Mouse (Mus musculus): ENCODE results near the gene Hbb-bh2. TPM values are rescaled to one million over a fixed set of nuclear protein-coding genes. Genes with fewer than 3 reads are reported as not detected.

Gene Hbb-bh2
- total and polyA plus RNA-seq, 3 experiments: not detected

DNA sequence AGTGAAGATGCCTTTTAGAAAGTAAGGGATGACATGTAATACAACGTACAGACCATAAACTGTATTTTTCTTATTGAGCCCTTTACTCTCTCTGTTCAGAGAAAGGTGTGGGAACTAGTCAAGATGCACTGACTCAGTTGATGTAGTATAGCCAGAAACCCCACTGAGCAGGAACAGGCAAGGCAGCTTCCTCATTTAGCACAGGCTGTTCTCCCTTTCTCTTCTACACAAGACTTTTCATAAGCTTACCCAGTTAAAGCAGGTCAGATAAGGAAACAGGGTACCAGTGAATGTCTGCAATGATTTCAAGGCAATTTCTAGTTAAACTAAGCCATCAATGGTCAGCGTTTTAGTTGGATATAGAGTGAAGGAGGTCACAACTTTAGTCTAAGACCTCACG, 21.2 kb upstream of the Hbb-bh2 start:
- no peaks in the 10 kb centered on the region for H3K79me2 ChIP-seq (ENCODE audit: control insufficient read depth, insufficient read depth, low read length, poor library complexity)
- H3K4me1 ChIP-seq (ENCODE audit: control insufficient read depth in 1 of 2, insufficient read depth in 2 of 2, low read length in 2 of 2): peaks cover 14 to 24% of the 10 kb centered on the region in 2 experiments
- H3K27me3 ChIP-seq (ENCODE audit: control insufficient read depth in 1 of 2, insufficient read depth in 2 of 2, low read length in 2 of 2): no peaks in the 10 kb centered on the region
- peak overlapping the region; percentile 37 for H3K9ac ChIP-seq (ENCODE audit: control insufficient read depth, low read depth, low read length, poor library complexity, severe bottlenecking)
- peak overlapping the region; percentile 84 for H3K27ac ChIP-seq (ENCODE audit: control insufficient read depth, low read depth, low read length)
- TF ChIP-seq ETS1 (IDR thresholded peaks at IDR 0.05; ENCODE audit: low read depth, low read length): peak; percentile 76
- 0 out of 2 replicates have a peak, but pooled peaks have one; percentile 25 for TF ChIP-seq RCOR1 (IDR thresholded peaks at IDR 0.05; ENCODE audit: low read depth, low read length)
- no peak for TF ChIP-seq MYB (IDR thresholded peaks at IDR 0.05; ENCODE audit: low read depth, low read length)
- TF ChIP-seq GATA1 (IDR thresholded peaks at IDR 0.05; ENCODE audit: low read depth, low read length): peak; percentile 75
- no peak for TF ChIP-seq KAT2A (conservative IDR thresholded peaks at IDR 0.05; ENCODE audit: low read depth, low read length)
- no peak for TF ChIP-seq ZC3H11A (IDR thresholded peaks at IDR 0.05; ENCODE audit: low read depth, low read length)
- TF ChIP-seq POLR2A (IDR thresholded peaks at IDR 0.05; ENCODE audit: control insufficient read depth in 1 of 2, insufficient read depth in 1 of 2, low read depth in 1 of 2, low read length in 2 of 2, poor library complexity in 1 of 2): 0 out of 4 replicates have a peak, but pooled peaks of 1 of the 2 experiments have one; percentile 10
- 0 out of 2 replicates have a peak, but pooled peaks have one; percentile 17 for TF ChIP-seq ELF1 (IDR thresholded peaks at IDR 0.05; ENCODE audit: low read depth, low read length)
- peak; percentile 30; the same call in 1 of the 2 replicates for TF ChIP-seq TCF12 (IDR thresholded peaks at IDR 0.05; ENCODE audit: low read depth, low read length)
- peak; percentile 40 to 44; a peak in 2 of 4 replicates for TF ChIP-seq EP300 (IDR thresholded peaks at IDR 0.05; ENCODE audit: low read depth in 1 of 2, low read length in 2 of 2)
- 0 out of 2 replicates have a peak, but pooled peaks have one; percentile 29 for TF ChIP-seq TBP (IDR thresholded peaks at IDR 0.05; ENCODE audit: low read depth, low read length)
- H3K36me3 ChIP-seq (ENCODE audit: control insufficient read depth in 1 of 2, insufficient read depth in 2 of 2, low read length in 2 of 2): peaks cover 0 to 43% of the 10 kb centered on the region in 2 experiments; a peak in 2 of 4 replicates
- no peaks in the 10 kb centered on the region for H3K9me3 ChIP-seq (replicated peaks; ENCODE audit: insufficient read depth, low read length)
- H3K4me3 ChIP-seq (ENCODE audit: control insufficient read depth in 1 of 2, insufficient read depth in 1 of 2, low read depth in 2 of 2, low read length in 2 of 2): peak overlapping the region in 1 of 2 experiments; percentile 4; a peak in 1 of 4 replicates
- peak; percentile 89 for DNase-seq (ENCODE audit: low read depth, low spot score)

DNA sequence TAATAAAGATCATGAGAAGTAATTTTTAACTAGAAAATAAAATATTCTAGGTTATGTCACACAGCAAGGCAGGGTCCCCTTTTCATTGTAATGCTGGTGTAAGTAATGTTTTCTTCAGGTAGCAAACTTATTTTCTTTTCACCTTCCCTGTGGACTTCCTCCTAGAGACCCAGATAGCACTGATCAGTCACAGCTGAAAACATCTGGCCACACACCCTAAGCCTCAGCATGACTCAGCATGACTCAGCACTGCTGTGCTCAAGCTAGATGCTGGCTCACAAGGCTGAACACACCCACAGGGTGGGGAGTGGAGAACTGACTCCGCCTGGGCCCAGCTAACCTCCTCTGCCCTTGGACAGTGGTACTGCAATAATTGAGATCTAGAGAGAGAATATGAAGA, 20.5 kb upstream of the Hbb-bh2 start:
- Histone ChIP-seq H3K9me3 (replicated peaks; ENCODE audit: insufficient read depth, low read length) (no peaks in the 10 kb centered on the region), H3K4me3 (ENCODE audit: control insufficient read depth in 1 of 2, insufficient read depth in 1 of 2, low read depth in 2 of 2, low read length in 2 of 2) (no peak overlapping the region; a peak in 1 of 4 replicates), H3K36me3 (ENCODE audit: control insufficient read depth in 1 of 2, insufficient read depth in 2 of 2, low read length in 2 of 2) (peaks cover 0 to 39% of the 10 kb centered on the region in 2 experiments; a peak in 2 of 4 replicates), H3K27me3 (ENCODE audit: control insufficient read depth in 1 of 2, insufficient read depth in 2 of 2, low read length in 2 of 2) (no peaks in the 10 kb centered on the region), H3K4me1 (ENCODE audit: control insufficient read depth in 1 of 2, insufficient read depth in 2 of 2, low read length in 2 of 2) (peaks cover 11 to 25% of the 10 kb centered on the region in 2 experiments), H3K79me2 (ENCODE audit: control insufficient read depth, insufficient read depth, low read length, poor library complexity) (no peaks in the 10 kb centered on the region), H3K27ac (ENCODE audit: control insufficient read depth, low read depth, low read length) (peak overlapping the region; percentile 84), H3K9ac (ENCODE audit: control insufficient read depth, low read depth, low read length, poor library complexity, severe bottlenecking) (peak overlapping the region; percentile 37; the same call in 1 of the 2 replicates)
- peak; percentile 34; the same call in 1 of the 2 replicates for TF ChIP-seq MXI1 (IDR thresholded peaks at IDR 0.05; ENCODE audit: low read depth, low read length)
- peak in 1 of 2 experiments; percentile 33; a peak in 1 of 4 replicates for TF ChIP-seq POLR2A (IDR thresholded peaks at IDR 0.05; ENCODE audit: control insufficient read depth in 1 of 2, insufficient read depth in 1 of 2, low read depth in 1 of 2, low read length in 2 of 2, poor library complexity in 1 of 2)
- TF ChIP-seq SIN3A (IDR thresholded peaks at IDR 0.05; ENCODE audit: low read length): peak; percentile 91
- TF ChIP-seq MAFK (IDR thresholded peaks at IDR 0.05; ENCODE audit: borderline replicate concordance, low read depth, low read length): peak; percentile 98
- TF ChIP-seq HCFC1 (IDR thresholded peaks at IDR 0.05; ENCODE audit: low read depth, low read length): no peak
- TF ChIP-seq GABPA (IDR thresholded peaks at IDR 0.05; ENCODE audit: low read depth, low read length): peak; percentile 99
- no peak for TF ChIP-seq CTCF (IDR thresholded peaks at IDR 0.05 in 2 of 3, conservative IDR thresholded peaks at IDR 0.05 in 1 of 3; ENCODE audit: control insufficient read depth in 1 of 3, insufficient read depth in 1 of 3, low read depth in 2 of 3, low read length in 3 of 3, poor library complexity in 1 of 3, severe bottlenecking in 1 of 3)
- no peak for TF ChIP-seq SMC3 (IDR thresholded peaks at IDR 0.05; ENCODE audit: low read depth, low read length)
- peak; percentile 67 for TF ChIP-seq RCOR1 (IDR thresholded peaks at IDR 0.05; ENCODE audit: low read depth, low read length)
- 0 out of 2 replicates have a peak, but pooled peaks have one; percentile 69 for TF ChIP-seq CHD1 (IDR thresholded peaks at IDR 0.05; ENCODE audit: low read depth, low read length)
- TF ChIP-seq ETS1 (IDR thresholded peaks at IDR 0.05; ENCODE audit: low read depth, low read length): peak; percentile 99
- peak; percentile 80; the same call in 1 of the 2 replicates for TF ChIP-seq JUND (IDR thresholded peaks at IDR 0.05; ENCODE audit: low read depth, low read length)
- peak; percentile 79 for TF ChIP-seq TAL1 (IDR thresholded peaks at IDR 0.05; ENCODE audit: low read length)
- TF ChIP-seq KAT2A (conservative IDR thresholded peaks at IDR 0.05; ENCODE audit: low read depth, low read length): no peak
- TF ChIP-seq MAZ (IDR thresholded peaks at IDR 0.05; ENCODE audit: low read depth, low read length): no peak
- no peak for TF ChIP-seq MAX (IDR thresholded peaks at IDR 0.05; ENCODE audit: low read length)
- peak; percentile 81 for TF ChIP-seq GATA1 (IDR thresholded peaks at IDR 0.05; ENCODE audit: low read depth, low read length)
- peak; percentile 84 to 91 for TF ChIP-seq EP300 (IDR thresholded peaks at IDR 0.05; ENCODE audit: low read depth in 1 of 2, low read length in 2 of 2)
- peak; percentile 80 for TF ChIP-seq TCF12 (IDR thresholded peaks at IDR 0.05; ENCODE audit: low read depth, low read length)
- DNase-seq (ENCODE audit: low read depth, low spot score): peak; percentile 98

Measured in MEL (cell line).